Mouse (Mus musculus) cerebellum, adult 9-11 months (tissue): ENCODE measurements around the gene Uba3.

Experiments
- DNase-seq: peaks from one replicate; pipeline ENCODE4 v3.0.0; 2022

Uba3 gene

DNA sequence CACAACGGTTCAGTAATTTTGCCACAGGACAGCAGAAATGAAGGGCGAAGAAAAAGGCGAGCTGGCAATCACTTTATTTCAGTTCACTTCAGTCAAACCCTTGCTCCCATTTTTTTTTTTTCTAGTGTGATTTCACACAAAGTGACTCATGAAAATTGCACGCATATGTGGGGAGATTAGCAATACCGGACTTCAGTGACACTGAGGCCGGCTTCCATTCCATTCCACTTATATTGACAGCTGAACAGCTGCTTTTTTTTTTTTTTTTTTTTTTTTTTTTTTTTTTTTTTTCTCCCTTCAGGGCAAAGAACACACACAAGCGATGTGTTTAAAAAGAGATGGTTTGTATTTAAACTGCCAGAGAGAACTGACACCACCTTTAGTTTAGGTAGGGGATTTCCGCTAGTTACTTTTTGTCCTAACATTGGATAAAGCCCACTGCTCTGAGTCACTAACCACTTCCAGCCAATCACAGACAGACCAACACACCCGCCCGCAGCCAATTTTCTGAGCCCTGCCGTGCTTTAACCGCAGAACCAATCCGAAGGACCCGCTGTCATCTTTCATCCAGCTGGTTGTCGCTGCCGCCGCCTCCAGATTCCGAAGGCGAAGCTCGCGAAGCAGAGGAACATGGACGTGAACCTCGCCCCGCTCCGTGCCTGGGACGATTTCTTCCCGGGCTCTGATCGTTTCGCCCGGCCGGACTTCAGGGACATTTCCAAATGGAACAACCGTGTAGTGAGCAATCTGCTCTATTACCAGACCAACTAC is 4.9 kb upstream of the Uba3 start, which contains the start of gene Arl6ip5:
Gene Arl6ip5, plus strand, starts transcription at position 499 of the 771 bp plus-strand sequence.
- DNase-seq: peak; percentile 85

DNA sequence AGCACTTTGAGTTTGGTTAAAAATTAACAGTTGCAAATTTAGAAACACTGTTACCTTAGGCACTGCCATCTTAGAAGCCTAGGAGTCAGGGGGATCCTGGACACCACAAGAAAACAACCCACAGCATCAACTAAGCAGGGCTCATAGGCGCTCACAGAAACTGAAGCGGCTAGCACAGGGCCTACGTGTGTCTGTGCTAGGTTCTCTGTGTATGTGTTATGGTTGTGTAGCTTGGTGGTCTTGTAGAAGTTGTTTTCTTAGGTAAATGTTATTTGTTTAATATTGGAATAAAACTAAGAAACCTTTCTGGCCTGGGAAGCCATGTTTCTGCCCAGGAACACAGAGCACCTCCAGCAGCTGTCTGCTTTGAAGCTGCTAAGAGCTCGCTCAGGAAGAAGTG is 4.3 kb upstream of the Uba3 start:
- no peak for DNase-seq

DNA sequence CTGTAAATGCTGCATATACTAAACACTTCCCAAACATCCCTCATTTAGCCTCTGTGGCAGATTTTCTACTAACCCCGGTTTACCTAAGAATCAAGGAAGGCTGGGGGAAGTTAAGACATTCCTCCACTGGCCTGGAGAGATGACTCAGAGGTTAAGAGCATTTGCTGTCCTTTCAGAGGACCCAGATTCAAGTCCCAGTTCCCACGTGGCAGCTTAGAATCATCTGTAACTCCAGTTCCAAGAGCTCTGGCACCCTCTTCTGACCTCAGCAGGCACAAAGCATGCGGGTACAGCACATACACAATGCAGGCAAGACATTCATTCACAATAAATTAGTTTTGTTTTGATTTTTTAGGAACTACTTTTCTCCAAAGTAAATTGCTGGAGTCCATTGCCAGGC is 3.8 kb upstream of the Uba3 start:
- no peak for DNase-seq

DNA sequence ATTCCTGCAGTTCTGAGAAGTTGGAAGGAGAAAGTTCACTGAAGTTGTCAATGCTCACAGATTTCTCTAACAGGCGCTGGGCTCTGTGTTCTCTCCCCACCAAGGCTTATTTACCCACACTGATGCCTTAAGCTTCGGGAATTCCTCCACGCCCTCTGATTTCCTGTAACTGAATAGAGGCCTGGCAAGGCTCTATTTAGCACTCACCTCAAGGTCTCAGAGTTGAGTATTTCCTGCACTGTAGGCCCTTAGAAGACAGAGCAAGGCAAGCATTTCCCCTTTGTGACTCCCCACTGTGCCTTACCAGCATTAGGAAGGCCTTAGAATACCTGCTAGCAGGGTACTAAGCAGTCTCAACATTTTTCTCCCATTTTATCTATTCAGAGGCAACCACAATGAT is 3.0 kb upstream of the Uba3 start:
- no peak for DNase-seq

DNA sequence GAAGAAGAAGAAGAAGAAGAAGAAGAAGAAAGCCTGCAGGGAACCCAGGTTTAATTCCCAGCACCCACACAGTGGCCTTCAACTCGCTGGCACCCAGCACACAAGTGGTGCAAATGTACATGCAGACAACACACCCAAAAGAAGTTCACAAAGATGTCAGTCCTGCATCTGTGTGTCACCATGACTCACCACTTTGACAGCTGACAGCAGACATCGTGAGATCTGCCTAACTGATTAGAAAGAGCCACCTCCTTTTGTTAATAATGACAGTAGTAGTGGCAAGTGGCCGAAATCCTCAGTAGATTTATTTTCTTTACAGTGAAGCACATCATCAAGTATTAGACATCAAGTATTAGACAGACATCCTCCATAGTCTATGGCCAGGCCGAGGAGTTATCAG is 1.6 kb upstream of the Uba3 start:
- DNase-seq: no peak

DNA sequence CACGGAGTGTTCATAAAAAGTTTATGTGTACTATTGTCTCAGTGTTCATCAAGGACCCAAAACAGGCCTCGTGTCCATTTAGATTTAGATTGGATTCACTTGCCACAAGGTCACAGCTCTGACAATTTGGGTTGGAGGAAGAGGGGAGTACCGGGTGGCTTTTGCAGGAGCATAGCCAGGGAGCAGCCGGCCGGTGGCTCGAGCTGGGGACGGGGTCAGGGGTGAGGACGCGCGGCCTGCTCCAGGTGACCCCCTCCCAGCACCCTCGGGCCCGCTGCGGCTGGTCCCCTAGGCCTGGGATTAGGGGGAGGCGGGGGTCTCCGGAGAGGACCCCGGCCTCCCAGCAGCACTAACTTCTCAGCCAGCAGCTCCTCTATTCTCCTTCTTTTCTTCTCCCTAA is 495 bp downstream of the Uba3 start:
- peak; percentile 81 for DNase-seq

DNA sequence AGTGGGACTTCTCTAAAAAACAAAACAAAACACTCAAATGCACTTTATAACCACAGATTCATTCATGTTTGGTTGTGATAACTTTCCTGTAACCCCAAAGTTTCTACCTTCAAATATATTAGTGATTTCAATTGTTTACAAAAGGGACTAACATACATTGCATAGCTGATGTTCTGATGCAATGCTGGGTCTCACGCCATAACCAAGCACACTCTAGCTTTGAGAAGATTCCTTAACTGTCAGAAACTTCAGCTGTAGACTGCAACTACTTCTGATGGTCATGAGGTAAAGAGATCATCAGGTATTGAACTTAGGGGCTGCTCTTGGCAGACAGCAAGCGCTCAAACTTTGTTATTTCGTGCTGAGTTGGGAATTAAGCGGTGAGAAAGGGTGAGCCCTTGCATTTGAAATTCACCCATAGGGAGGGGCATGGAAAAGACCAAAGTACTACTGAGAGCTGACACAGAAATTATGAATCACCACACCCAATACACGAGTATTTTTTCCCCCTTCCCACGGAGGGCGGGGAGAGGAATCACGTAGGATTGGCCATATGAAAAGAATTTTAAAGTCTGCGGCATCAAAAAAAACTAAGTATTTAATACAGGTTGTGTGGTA is 1.1 kb downstream of the Uba3 start:
- DNase-seq: peak; percentile 38

DNA sequence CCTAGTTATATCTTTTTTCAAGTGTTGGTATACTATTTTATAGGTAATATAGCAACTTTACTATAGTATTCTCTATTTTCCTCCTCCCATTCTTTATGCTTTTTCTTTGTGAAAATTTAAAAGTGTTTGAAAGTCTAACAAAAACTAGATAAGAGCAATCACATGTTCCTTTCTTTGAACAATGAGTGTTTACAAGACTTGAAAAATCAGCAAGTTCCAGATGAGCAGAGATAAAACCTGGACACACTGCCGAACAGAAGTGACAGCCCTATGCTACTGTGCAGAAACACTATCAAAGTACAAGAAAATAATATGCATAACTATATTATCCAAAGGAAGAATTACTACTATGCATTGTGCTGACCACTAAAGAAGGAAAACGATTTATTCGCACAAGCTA is 3.0 kb downstream of the Uba3 start:
- DNase-seq: no peak

DNA sequence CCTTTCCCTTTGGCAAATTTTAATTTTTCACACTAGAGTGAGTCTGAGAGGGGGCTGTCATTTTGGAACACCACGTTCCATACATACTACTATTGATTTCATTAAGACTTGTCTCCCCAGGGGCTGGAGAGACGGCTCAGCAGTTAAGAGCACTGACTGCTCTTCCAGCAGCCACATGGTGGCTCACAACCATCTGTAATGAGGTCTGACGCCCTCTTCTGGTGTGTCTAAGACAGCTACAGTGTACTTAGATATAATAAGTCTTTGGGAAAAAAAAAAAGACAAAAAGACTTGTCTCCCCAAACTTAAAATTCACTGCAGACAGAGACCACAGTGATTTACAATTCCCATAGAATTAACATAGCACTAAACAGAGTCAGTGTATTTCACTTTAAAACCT is 5.0 kb downstream of the Uba3 start:
- no peak for DNase-seq

DNA sequence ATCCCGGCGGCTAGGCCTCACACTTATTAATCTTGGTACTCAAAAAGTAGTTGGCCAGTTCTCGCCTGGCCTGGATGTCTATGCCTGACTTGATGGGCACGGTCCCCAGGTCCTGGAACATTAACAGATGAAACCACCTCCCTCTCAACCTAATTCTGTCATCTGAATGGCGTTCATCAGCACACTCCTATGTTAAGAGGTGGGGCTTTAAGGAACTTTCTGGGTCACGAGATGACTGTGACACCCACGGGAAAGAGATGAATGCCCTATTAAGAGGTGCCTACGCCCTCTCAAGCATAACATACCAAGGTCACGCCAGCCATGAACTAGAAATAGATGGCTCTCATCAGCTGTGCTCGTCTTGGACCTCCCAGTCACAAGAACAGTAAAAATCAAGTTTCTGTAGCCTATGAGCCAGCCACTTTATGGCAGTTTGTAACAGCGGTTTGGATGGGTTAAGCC is 26.0 kb downstream of the Uba3 start:
- DNase-seq: no peak

DNA sequence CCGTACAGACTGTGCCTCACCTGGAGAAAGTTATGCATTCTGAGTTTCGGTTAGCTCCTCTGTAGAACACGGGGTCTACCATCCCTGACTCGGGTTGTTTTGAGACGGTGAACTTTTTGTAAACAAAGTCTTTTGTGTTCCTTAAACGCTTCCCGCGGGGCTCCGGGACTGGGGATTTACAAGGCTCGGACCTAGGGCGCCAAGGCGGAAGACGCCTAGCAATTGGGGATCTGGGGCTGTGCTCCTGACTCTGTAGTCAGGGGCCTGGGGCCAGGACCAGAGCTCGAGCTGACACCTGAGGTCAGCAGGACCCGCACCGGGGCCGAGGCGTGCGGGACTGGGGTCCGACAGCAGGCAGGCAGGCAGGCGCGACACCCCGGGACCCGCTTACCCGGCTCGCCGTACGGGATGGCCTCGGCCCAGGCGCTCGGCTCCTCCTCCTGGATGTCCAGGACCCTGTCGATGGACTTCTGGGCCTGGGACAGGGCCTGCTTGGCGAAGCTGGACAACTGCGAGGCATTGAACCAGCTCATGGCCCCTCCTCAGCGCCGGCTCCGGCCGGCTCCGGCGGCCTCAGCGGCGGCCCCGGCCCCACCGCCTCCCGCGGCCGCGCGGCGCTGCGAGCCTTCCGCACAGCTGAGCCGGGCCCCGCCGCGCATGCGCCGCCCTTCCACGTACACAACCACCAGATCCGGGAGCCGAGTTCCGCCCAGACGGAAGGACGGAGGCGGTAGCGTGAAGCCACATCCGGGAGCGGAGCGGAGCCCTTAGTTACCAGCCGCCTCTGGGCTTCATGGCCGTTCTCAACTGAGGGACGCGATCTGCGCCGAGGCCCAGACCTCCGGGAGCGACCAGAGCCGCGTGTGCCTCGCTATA is 26.7 kb downstream of the Uba3 start, which contains the start of gene Tmf1:
Gene Tmf1, minus strand, starts transcription at position 632 of the 876 bp plus-strand sequence.
- peak; percentile 95 for DNase-seq

DNA sequence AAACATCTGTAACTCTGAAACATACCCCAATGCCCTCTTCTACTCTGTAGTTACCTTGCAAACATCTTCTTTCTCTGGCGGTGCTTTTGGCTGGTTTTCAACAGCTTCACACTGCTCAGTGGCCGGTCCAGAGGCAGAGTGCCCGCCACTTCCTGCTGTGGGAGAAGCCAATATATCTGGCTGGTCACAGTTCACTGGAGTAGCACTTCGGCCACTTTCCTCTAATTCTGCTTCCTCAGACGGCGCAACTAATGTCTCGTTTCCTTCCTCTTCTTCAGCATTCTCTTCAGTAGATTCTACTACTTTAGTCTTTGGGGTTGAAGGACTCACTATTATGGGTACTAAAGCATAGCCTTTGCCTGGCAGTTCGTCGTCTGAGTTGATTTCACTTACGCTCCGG is 29.7 kb downstream of the Uba3 start:
- DNase-seq: no peak

DNA sequence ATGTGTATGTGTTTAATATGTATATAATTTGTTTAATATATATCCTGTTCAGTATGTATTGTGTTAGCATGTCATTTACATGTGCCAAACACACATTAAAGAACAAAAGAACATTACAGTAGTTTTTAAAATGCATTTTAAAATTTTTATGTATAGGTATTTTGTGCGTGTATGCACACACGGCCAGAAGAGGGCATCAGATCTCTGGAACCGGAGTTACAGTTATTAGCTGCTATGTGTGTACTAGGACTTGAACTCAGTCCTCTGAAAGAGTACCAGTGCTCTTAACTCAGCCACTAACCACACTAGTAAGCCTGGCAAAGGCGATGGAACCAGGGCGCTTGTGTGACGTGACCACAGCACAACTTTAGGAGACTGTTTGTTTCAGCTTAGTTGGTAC is 55.3 kb downstream of the Uba3 start:
- DNase-seq: no peak

DNA sequence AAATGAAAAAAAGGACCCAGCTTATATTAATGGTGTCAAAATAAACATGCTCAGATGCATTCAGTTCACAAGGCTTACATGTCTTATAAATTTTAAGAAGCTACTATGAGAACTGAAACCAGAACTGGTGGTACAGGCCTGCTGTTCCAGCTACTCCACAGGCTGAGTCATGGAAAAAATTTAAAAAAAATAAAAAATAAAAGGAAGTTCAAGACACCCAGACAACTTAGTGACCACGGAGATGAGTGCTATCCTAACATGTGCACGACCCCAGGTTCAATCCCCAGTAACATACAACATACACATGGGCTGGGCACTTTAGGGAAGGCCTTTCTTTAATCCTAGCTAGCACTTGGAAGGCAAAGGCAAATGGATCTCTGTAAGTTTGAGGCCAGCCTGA is 55.7 kb downstream of the Uba3 start:
- DNase-seq: no peak

DNA sequence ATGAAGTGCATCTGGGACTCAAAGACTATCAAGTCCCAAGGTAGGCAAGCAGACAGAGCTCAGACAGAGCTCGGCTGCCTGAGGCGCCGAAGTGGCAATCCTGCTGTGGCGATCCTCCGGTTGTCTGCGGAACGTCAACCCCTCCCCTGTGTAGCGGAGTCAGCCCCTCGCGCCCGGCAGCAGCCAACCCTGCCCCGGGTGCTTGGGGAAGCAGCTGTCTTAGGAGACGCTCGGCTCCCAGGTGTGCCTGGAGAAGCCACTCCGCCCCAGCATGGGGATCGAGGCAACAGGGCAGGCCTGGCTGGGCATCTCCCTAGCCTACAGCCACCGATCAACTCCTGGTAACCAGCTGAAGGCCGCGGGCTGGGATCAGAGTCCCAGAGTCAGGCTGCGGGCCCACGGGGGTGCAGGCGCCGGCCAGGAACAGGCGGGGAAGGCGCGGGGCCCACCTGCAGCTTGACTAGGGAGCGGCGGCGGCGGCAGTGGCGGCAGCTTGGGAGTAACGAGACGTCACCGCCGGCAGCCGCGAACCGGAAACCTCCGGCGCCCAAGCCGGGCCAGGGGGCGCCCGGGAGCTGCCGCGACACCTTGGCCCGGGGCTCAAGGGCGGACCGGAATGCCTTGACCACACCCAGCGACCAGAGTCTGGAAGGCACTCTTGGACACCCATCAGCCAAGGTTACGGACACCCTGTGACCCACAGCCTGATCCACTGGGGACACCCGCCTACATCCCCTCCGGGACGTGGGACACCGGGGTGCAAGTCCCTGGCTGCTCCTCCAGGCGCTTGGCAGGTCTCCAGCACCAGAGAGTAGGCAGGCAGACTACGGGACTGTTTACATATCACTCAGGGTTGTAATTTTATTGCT is 56.8 kb downstream of the Uba3 start, which contains the start of gene Eogt:
Gene Eogt, minus strand, starts transcription at position 800 of the 869 bp plus-strand sequence.
- DNase-seq: peak; percentile 78

DNA sequence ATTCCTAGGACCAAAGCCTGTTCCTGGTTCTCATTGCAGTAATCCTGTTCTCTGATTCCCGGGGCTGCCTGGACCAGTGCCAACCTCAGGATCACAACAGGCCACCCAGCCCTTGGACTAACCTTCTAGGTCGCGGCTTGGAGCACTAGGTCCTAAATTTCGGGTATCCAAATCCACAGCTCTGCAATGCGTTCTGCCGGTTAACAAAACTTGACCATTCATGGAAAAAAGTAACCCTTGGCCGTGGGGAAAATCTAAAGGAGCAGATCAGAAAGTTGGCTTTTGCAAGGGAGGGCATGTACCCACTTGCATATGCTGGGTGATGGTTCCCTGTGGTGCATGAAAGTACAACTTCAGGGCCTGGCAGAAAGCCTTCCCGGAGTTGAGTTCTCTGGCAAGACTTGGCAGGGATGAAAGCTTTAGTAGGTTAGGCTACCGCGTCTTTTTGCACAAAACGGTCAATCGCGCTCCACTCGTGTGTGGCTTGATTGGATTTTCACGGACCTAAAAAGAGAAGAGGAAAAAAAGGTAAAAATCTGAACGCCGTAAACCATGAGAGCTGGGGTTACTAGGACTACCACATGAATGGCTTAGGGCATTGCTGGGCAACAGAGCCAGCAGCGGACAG is 57.6 kb downstream of the Uba3 start:
- peak; percentile 50 for DNase-seq

DNA sequence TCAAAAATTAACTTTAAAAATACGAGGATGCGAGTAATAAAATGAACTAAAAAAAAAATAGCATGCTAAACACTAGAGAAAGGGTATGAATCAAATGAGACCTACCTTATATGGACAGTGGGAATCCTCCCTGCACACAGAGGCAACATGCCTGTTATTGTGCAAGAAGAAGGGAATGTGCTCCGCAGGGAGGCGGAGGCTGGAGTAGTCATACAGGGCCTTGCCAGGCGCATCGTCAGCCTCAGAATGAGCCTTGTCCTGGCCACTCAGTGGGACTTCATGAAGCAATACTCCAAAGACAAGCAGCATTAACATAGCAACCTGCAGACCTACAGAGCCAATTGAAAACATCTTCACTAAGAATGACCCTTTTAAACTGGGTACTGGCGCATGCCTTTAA is 60.3 kb downstream of the Uba3 start:
- no peak for DNase-seq

DNA sequence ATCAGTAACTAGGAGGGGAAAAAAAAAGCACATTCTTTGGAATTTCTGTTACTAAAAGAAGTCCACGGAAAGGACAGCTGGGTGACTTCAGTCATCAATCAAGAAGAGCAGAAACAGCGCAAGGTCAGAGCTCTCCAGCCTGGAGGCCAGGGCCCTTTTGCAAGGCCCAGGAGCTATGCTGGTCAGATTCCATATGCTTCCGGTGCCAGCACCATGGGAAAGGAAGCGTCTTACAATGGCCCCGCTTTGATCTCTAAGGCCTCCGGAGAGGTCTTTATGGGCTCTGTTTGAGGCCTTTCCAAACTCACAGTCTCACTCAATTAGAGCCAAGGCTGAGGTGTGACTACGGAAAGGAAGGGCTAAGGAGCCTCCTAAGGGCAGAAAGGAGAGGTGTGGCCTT is 61.1 kb downstream of the Uba3 start:
- DNase-seq: no peak

DNA sequence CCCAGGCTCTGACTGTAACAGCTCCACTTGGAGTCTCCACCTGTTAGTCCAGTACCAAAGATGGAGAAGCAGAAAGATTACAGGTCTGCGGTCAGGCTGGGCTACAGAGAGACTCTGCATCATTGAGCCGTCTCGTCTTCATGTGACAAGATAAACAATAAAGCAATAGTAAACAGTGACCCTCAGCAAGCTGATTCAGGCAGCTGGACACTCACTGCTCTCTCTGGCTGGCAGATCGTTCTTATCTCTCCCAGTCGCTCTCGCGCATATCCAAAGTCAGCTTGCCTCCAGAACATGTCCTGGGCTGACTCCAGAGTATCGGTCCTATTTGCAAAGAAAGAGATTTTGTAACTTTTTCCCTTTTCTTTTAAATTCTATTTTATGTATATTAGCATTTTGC is 62.8 kb downstream of the Uba3 start:
- no peak for DNase-seq

DNA sequence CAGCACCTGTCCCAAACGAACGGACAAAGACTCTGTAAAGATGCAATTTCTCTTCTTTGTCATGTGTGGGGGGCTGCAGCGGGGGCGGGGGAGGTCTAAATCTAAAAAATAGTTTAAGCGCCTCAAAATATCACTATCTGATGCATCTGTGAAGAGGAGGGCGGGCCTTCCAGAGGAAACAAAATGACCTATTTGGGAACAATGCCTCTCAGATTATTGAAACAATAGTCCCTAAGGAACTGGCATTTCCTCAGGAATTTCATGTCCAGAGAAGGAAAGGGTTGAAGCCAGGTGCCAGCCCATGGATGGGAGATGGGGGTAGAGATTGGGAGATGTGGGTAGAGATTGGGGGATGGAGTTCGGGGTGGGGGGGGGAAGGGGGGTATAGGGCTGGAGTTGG is 63.6 kb downstream of the Uba3 start:
- no peak for DNase-seq
